Mouse (Mus musculus) liver, embryonic 14.5 days (tissue): ENCODE results near the gene Pnmal2.

Source experiments
- CTCF ChIP-seq: IDR thresholded peaks from 2 replicates; pipeline ENCODE4 v1.5.1; 2016; ENCODE audit warnings: antibody characterized with exemption, low read depth, control low read depth
- EP300 ChIP-seq: IDR thresholded peaks from 2 replicates; pipeline ENCODE4 v1.6.1; 2016; ENCODE audit warnings: antibody characterized with exemption, low read depth

- TF ChIP-seq CTCF = no peak
- peak; percentile 57 for TF ChIP-seq EP300
These were observed 24.9 kb upstream of the Pnmal2 start for GRCm38 (mm10) chr7:16919395-16920149.
